Mouse (Mus musculus) CH12.LX (cell line): ENCODE measurements around the gene Cox17. TPM values are rescaled to one million over a fixed set of nuclear protein-coding genes. Genes with fewer than 3 reads are reported as not detected.

ENCODE experiments used
- DNase-seq: peaks from one replicate; pipeline ENCODE4 v3.0.0-alpha.2; 2013; ENCODE audit errors: extremely low read depth
- H3K27ac ChIP-seq: 2 replicates; pipeline ENCODE4 v1.5.1; 2012; ENCODE audit warnings: low read depth, mild to moderate bottlenecking, control low read depth, moderate library complexity; ENCODE audit not compliant: insufficient read depth
- H3K27me3 ChIP-seq: replicated peaks from 2 replicates; pipeline ENCODE3; 2012; ENCODE audit warnings: inconsistent platforms
- H3K36me3 ChIP-seq, 2 experiments: replicated peaks in 1 of 2; 2 replicates each; pipeline versions ENCODE3 to v1.6.1; 2012; ENCODE audit warnings: inconsistent platforms in 1 of 2, low read length in 1 of 2, mild to moderate bottlenecking in 1 of 2, mixed read lengths in 1 of 2, moderate library complexity in 1 of 2; ENCODE audit not compliant: control insufficient read depth in 1 of 2, insufficient read depth in 1 of 2
- H3K4me1 ChIP-seq, 2 experiments: 2 replicates each; pipeline ENCODE4 v1.6.1; 2012; ENCODE audit warnings: inconsistent platforms in 1 of 2, moderate library complexity in 1 of 2; ENCODE audit not compliant: insufficient read depth in 2 of 2, control insufficient read depth in 1 of 2
- H3K4me2 ChIP-seq: 2 replicates; pipeline ENCODE4 v1.6.1; 2012; ENCODE audit warnings: low read depth, mild to moderate bottlenecking, control low read depth; ENCODE audit not compliant: poor library complexity, insufficient read depth, severe bottlenecking
- H3K4me3 ChIP-seq, 3 experiments: fragments of 150-350 bp in 1 of 3; sonication (generic) in 1 of 3; replicated peaks in 1 of 3; 2 replicates each; pipeline versions ENCODE3 to v1.5.1; 2011 to 2012; ENCODE audit warnings: low read depth in 2 of 3, low read length in 2 of 3, mild to moderate bottlenecking in 2 of 3, moderate library complexity in 2 of 3, control low read depth in 1 of 3, improper control_type of control experiment in 1 of 3, inconsistent platforms in 1 of 3, mixed read lengths in 1 of 3; ENCODE audit not compliant: poor library complexity in 1 of 3
- H3K79me2 ChIP-seq: replicated peaks from 2 replicates; pipeline ENCODE4 v1.6.1; 2012; ENCODE audit warnings: mild to moderate bottlenecking, moderate library complexity; ENCODE audit not compliant: control insufficient read depth, poor library complexity, insufficient read depth, severe bottlenecking; ENCODE audit errors: extremely low read depth
- H3K9ac ChIP-seq: 2 replicates; pipeline ENCODE4 v1.6.1; 2012; ENCODE audit warnings: low read depth, mild to moderate bottlenecking, control low read depth, moderate library complexity; ENCODE audit not compliant: insufficient read depth
- H3K9me3 ChIP-seq: replicated peaks from 2 replicates; pipeline ENCODE3; 2012; ENCODE audit warnings: low read length, inconsistent platforms, mixed read lengths
- CHD1 ChIP-seq: IDR thresholded peaks from 2 replicates; pipeline ENCODE4 v1.6.1; 2012; ENCODE audit warnings: low read depth, low read length, improper control_type of control experiment, inconsistent platforms
- CTCF ChIP-seq, 2 experiments: IDR thresholded peaks in 1 of 2; conservative IDR thresholded peaks in 1 of 2; 2 replicates each; pipeline ENCODE4 v1.5.1; 2011 to 2012; ENCODE audit warnings: low read depth in 2 of 2, low read length in 2 of 2, improper control_type of control experiment in 1 of 2, inconsistent platforms in 1 of 2, mild to moderate bottlenecking in 1 of 2, moderate library complexity in 1 of 2
- EP300 ChIP-seq: IDR thresholded peaks from 2 replicates; pipeline ENCODE4 v1.6.1; 2011; ENCODE audit warnings: low read length, improper control_type of control experiment
- ETS1 ChIP-seq: conservative IDR thresholded peaks from 2 replicates; pipeline ENCODE4 v1.6.1; 2012; ENCODE audit warnings: low read depth, mild to moderate bottlenecking, inconsistent platforms, low read length, improper control_type of control experiment, moderate library complexity
- JUN ChIP-seq: IDR thresholded peaks from 2 replicates; pipeline ENCODE4 v1.6.1; 2011; ENCODE audit warnings: low read depth, mild to moderate bottlenecking, low read length, improper control_type of control experiment, moderate library complexity; ENCODE audit not compliant: insufficient read depth
- JUND ChIP-seq: conservative IDR thresholded peaks from 2 replicates; pipeline ENCODE4 v1.6.1; 2011; ENCODE audit warnings: low read depth, low read length, improper control_type of control experiment
- MEF2A ChIP-seq: IDR thresholded peaks from 2 replicates; pipeline ENCODE4 v1.6.1; 2014; ENCODE audit warnings: low read depth, mild to moderate bottlenecking, inconsistent platforms, low read length, improper control_type of control experiment, borderline replicate concordance
- MYC ChIP-seq: IDR thresholded peaks from 2 replicates; pipeline ENCODE4 v1.6.1; 2011; ENCODE audit warnings: low read depth, mild to moderate bottlenecking, improper control_type of control experiment, low read length
- NRF1 ChIP-seq: IDR thresholded peaks from 2 replicates; pipeline ENCODE4 v1.6.1; 2014; ENCODE audit warnings: low read depth, mild to moderate bottlenecking, inconsistent platforms, low read length, improper control_type of control experiment, moderate library complexity
- PAX5 ChIP-seq: IDR thresholded peaks from 2 replicates; pipeline ENCODE4 v1.6.1; 2012; ENCODE audit warnings: low read length, inconsistent platforms, mixed read lengths
- RCOR1 ChIP-seq: conservative IDR thresholded peaks from 2 replicates; pipeline ENCODE4 v1.6.1; 2012; ENCODE audit warnings: low read depth, mild to moderate bottlenecking, inconsistent platforms, low read length, improper control_type of control experiment
- UBTF ChIP-seq: IDR thresholded peaks from 2 replicates; pipeline ENCODE4 v1.6.1; 2012; ENCODE audit warnings: low read depth, mild to moderate bottlenecking, inconsistent platforms, low read length, improper control_type of control experiment, moderate library complexity
- USF1 ChIP-seq: IDR thresholded peaks from 2 replicates; pipeline ENCODE4 v1.6.1; 2014; ENCODE audit warnings: low read depth, mild to moderate bottlenecking, inconsistent platforms, low read length, improper control_type of control experiment
- ZKSCAN1 ChIP-seq: IDR thresholded peaks from 2 replicates; pipeline ENCODE4 v1.6.1; 2012; ENCODE audit warnings: low read depth, inconsistent platforms, low read length, improper control_type of control experiment, borderline replicate concordance
- ZMIZ1 ChIP-seq: IDR thresholded peaks from 2 replicates; pipeline ENCODE4 v1.6.1; 2012; ENCODE audit warnings: low read depth, mild to moderate bottlenecking, inconsistent platforms, low read length, improper control_type of control experiment
- dilution Hi-C: fragments of 300-500 bp; cut with MboI; formaldehyde crosslinking; loops from 2 replicates; pipeline ENCODE4 v1.14.3; 2020; ENCODE audit warnings: low sequenced_read_pairs; ENCODE audit not compliant: extremely low pct_unique_long_range_greater_than_20kb, extremely low pct_ligation_motif_present
- in situ Hi-C: fragments of 300-500 bp; cut with MboI; formaldehyde crosslinking; loops from 3 replicates; pipeline ENCODE4 v1.14.3; 2019; ENCODE audit warnings: low sequenced_read_pairs, low pct_ligation_motif_present, low pct_unique_long_range_greater_than_20kb, mixed read lengths
- polyA plus RNA-seq: library from polyadenylated mRNA; unstranded; fragments of >175 nt; gene quantifications from 2 replicates; pipeline ENCODE4 v1.2.1, GENCODE M21; 2012; ENCODE audit warnings: low read depth; ENCODE audit not compliant: insufficient read length
- total RNA-seq, 2 experiments: library from RNA; depleted of rRNA; stranded (reverse); fragments of 300-350 nt in 1 of 2; fragments of >200 nt in 1 of 2; gene quantifications; 2 replicates each; pipeline ENCODE4 v1.2.3; 2012 to 2014

The Cox17 gene
- total and polyA plus RNA-seq, 3 experiments: 410 to 706 (median 622) TPM

DNA sequence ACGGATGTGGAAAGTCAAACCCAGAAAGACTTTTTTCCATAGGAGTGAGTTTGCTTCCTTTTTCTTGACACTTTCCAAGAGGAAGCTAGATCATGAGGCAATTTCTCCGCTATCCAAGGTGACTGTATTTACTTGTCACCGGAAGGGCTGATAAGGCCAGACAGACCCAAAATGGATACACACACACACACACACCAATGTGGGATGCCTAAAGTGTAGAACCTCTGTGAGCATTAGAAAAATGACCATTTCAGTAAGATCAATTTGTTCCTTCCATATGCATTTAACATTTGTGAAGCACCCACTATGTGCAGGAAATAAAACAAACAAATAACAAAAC, 16.4 kb downstream of the Cox17 start:
- peaks cover 0 to 21% of the 10 kb centered on the region in 2 experiments for H3K36me3 ChIP-seq
- in situ Hi-C loops: no loop called here

GRCm38 (mm10) chr16:38363657-38364056, 16.9 kb downstream of the Cox17 start:
- dilution Hi-C loops: no loop called here

More for the DNA sequence above, 16.4 kb downstream of the Cox17 start:
- H3K4me2 ChIP-seq: no peak overlapping the region
- H3K4me1 ChIP-seq: peaks cover 24 to 54% of the 10 kb centered on the region in 2 experiments
- TF ChIP-seq ZKSCAN1: peak; percentile 39
- TF ChIP-seq UBTF: no peak
- H3K4me3 ChIP-seq: no peak overlapping the region
- dilution Hi-C loops: no loop called here
- H3K79me2 ChIP-seq: no peaks in the 10 kb centered on the region
- no peak for DNase-seq
- H3K9ac ChIP-seq: no peak overlapping the region
- H3K27me3 ChIP-seq: no peaks in the 10 kb centered on the region
- no peaks in the 10 kb centered on the region for H3K9me3 ChIP-seq
- no peak overlapping the region for H3K27ac ChIP-seq

DNA sequence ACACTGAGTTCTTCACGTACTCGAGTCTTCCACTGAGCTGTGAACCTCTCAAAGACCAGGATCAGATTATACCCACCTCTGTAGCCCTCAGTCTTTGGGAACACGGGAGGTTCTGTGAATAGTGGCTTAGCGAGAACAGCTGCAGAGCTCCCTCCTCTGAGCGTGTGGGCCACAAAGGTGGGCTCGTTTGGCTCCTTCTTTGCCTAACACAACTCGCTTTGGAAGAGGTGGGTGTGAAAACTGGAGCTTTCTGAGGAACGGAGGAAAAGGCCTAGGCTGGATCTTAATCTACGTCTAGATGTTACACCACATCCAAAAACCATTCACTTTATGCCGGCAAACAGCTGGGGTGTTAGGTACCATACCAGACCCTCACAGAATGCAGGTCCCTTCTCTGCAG, 18.6 kb downstream of the Cox17 start:
- H3K9ac ChIP-seq: no peak overlapping the region
- dilution Hi-C loops: no loop called here
- no peak overlapping the region for H3K27ac ChIP-seq
- H3K9me3 ChIP-seq: no peaks in the 10 kb centered on the region
- H3K79me2 ChIP-seq: no peaks in the 10 kb centered on the region
- no peaks in the 10 kb centered on the region for H3K27me3 ChIP-seq
- H3K4me1 ChIP-seq: peaks cover 29 to 36% of the 10 kb centered on the region in 2 experiments
- no peak overlapping the region for H3K4me2 ChIP-seq
- in situ Hi-C loops: no loop called here
- H3K4me3 ChIP-seq: no peak overlapping the region
- DNase-seq: no peak
- no peak for TF ChIP-seq ETS1
- H3K36me3 ChIP-seq: peaks cover 0 to 19% of the 10 kb centered on the region in 2 experiments

More at GRCm38 (mm10) chr16:38363657-38364056, 16.9 kb downstream of the Cox17 start:
- DNase-seq: no peak
- H3K79me2 ChIP-seq: no peaks in the 10 kb centered on the region
- H3K4me1 ChIP-seq: peaks cover 23 to 53% of the 10 kb centered on the region in 2 experiments
- H3K27ac ChIP-seq: no peak overlapping the region
- TF ChIP-seq JUND: no peak
- no peak for TF ChIP-seq CTCF (conservative IDR thresholded peaks at IDR 0.05 in 1 of 2, IDR thresholded peaks at IDR 0.05 in 1 of 2; ENCODE audit: low read depth in 2 of 2, low read length in 2 of 2)
- no peak for TF ChIP-seq JUN
- TF ChIP-seq NRF1: no peak
- TF ChIP-seq RCOR1: no peak
- TF ChIP-seq USF1: no peak
- no peak for TF ChIP-seq MEF2A
- TF ChIP-seq UBTF: no peak
- TF ChIP-seq ZMIZ1: no peak
- no peak for TF ChIP-seq ETS1
- TF ChIP-seq PAX5: no peak
- no peak for TF ChIP-seq MYC
- TF ChIP-seq EP300: no peak
- no peak for TF ChIP-seq CHD1
- no peak for TF ChIP-seq ZKSCAN1
- no peaks in the 10 kb centered on the region for H3K9me3 ChIP-seq
- H3K4me3 ChIP-seq: no peak overlapping the region
- in situ Hi-C loops: no loop called here
- no peaks in the 10 kb centered on the region for H3K27me3 ChIP-seq
- H3K9ac ChIP-seq: no peak overlapping the region
- H3K36me3 ChIP-seq: peaks cover 0 to 22% of the 10 kb centered on the region in 2 experiments
- no peak overlapping the region for H3K4me2 ChIP-seq
